Mouse (Mus musculus) testis, adult 2 months (tissue): ENCODE results near the gene Gm28042.

ENCODE experiments used
- CTCF ChIP-seq: fragments of 200-500 bp; IDR thresholded peaks from 2 replicates; pipeline ENCODE4 v1.5.1; 2012; ENCODE audit warnings: low read depth, mild to moderate bottlenecking, inconsistent platforms, low read length, moderate library complexity; ENCODE audit not compliant: control insufficient read depth, insufficient read depth, insufficient replicate concordance
- POLR2A ChIP-seq: fragments of 200-500 bp; IDR thresholded peaks from 2 replicates; pipeline ENCODE4 v1.6.1; 2012; ENCODE audit warnings: low read depth, mild to moderate bottlenecking, inconsistent platforms, low read length, moderate library complexity; ENCODE audit not compliant: control insufficient read depth

GRCm38 (mm10) chr2:120048173-120048572 lies 20.9 kb downstream of the Gm28042 start:
- TF ChIP-seq CTCF (no peak), POLR2A (no peak)
